Mouse (Mus musculus) G1E (cell line): Measurements from ENCODE around the gene Pknox2.

Experiments
- CTCF ChIP-seq: IDR thresholded peaks from 2 replicates; pipeline ENCODE4 v1.5.1; 2012; ENCODE audit warnings: low read depth, low read length, inconsistent platforms, mixed read lengths
- GATA1 ChIP-seq: IDR thresholded peaks from 2 replicates; pipeline ENCODE4 v1.6.1; 2012; ENCODE audit warnings: borderline replicate concordance, low read length, inconsistent platforms, mixed read lengths
- TAL1 ChIP-seq: conservative IDR thresholded peaks from 2 replicates; pipeline ENCODE4 v1.6.1; 2012; ENCODE audit warnings: low read depth, low read length, inconsistent platforms, mixed read lengths

DNA sequence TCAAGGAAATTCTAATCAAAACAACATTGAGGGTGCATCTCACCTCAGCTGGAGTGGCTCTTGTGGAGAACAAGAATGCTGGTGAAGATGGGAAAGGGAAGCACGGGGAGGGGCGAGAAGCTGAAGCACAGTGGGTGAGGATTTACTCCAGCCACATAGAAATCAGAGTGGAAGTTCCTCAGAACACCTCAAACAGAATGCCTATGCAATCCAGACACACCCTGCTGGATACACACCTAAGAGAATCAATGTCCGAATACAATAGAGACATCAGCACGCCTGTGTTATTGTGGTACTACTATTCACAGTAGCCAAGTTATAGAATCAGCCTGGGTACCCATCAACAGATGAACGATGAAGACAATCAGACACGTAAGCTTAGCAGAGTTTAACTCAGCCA lies 18.2 kb downstream of the Pknox2 start:
- no peak for TF ChIP-seq CTCF
- no peak for TF ChIP-seq GATA1
- TF ChIP-seq TAL1, result no peak
